Mouse (Mus musculus) 416B (cell line): ENCODE data around the gene Cyp4f17.
"Not testable (repeated sequence)": the region's sequence is repeated elsewhere in the genome, so short reads cannot be mapped to it uniquely, and the experiment has no call there.

Source experiments
- DNase-seq: peaks from one replicate; pipeline ENCODE4 v3.0.0; 2011; ENCODE audit warnings: low read depth

The Cyp4f17 gene

GRCm38 (mm10) chr17:32527748-32528147 is 21.9 kb downstream of the Cyp4f17 start:
- no peak for DNase-seq

- peak; percentile 94 for DNase-seq
Observed at GRCm38 (mm10) chr17:32528408-32529337, 22.8 kb downstream of the Cyp4f17 start.

- DNase-seq: not testable (repeated sequence)
Observed at GRCm38 (mm10) chr17:32532356-32532755, 26.5 kb downstream of the Cyp4f17 start.

GRCm38 (mm10) chr17:32534068-32534467 is 28.2 kb downstream of the Cyp4f17 start:
- DNase-seq: peak; percentile 53

- DNase-seq: peak; percentile 82
Observed at GRCm38 (mm10) chr17:32536051-32536866, 30.4 kb downstream of the Cyp4f17 start, which contains the start of gene Cyp4f16. Gene Cyp4f16, plus strand, starts transcription at chr17:32536558.

- peak; percentile 58 for DNase-seq
Observed at GRCm38 (mm10) chr17:32536867-32537250, 31.0 kb downstream of the Cyp4f17 start.

GRCm38 (mm10) chr17:32544792-32545191 is 38.9 kb downstream of the Cyp4f17 start:
- not testable (repeated sequence) for DNase-seq

GRCm38 (mm10) chr17:32550377-32550776 is 44.5 kb downstream of the Cyp4f17 start:
- not testable (repeated sequence) for DNase-seq

- DNase-seq: peak; percentile 71
Observed at GRCm38 (mm10) chr17:32550900-32551770, 45.3 kb downstream of the Cyp4f17 start.

- DNase-seq: not testable (repeated sequence)
Observed at GRCm38 (mm10) chr17:32553016-32553415, 47.2 kb downstream of the Cyp4f17 start.

GRCm38 (mm10) chr17:32554368-32554767 is 48.5 kb downstream of the Cyp4f17 start:
- not testable (repeated sequence) for DNase-seq

- DNase-seq: not testable (repeated sequence)
Observed at GRCm38 (mm10) chr17:32563301-32563700, 57.5 kb downstream of the Cyp4f17 start.

GRCm38 (mm10) chr17:32573286-32573685 is 67.4 kb downstream of the Cyp4f17 start:
- DNase-seq: not testable (repeated sequence)

- peak; percentile 15 for DNase-seq
Observed at GRCm38 (mm10) chr17:32577496-32578186, 71.8 kb downstream of the Cyp4f17 start.
